Mouse (Mus musculus): ENCODE data around the gene Cherp. TPM values are rescaled to one million over a fixed set of nuclear protein-coding genes. Genes with fewer than 3 reads are reported as not detected.

The Cherp gene
- total and polyA plus RNA-seq, 2 experiments: 5.3 to 22.7 TPM

- no peaks in the 10 kb centered on the region for H3K4me1 ChIP-seq (ENCODE audit: control insufficient read depth, insufficient read depth, low read length)
- H3K4me3 ChIP-seq (ENCODE audit: insufficient read depth, low read depth, low read length): no peak overlapping the region
- H3K36me3 ChIP-seq (ENCODE audit: control insufficient read depth, insufficient read depth, low read length): peaks cover 12% of the 10 kb centered on the region; the same call in 1 of the 2 replicates
- TF ChIP-seq POLR2A (IDR thresholded peaks at IDR 0.05; ENCODE audit: extremely low read depth, insufficient read depth, low read length): no peak
- TF ChIP-seq CTCF (IDR thresholded peaks at IDR 0.05; ENCODE audit: low read depth, low read length): no peak
- no peaks in the 10 kb centered on the region for H3K27me3 ChIP-seq (ENCODE audit: control insufficient read depth, insufficient read depth, low read length)
- no peak for DNase-seq (ENCODE audit: extremely low read depth, low read depth, low spot score)
- H3K79me2 ChIP-seq (ENCODE audit: control insufficient read depth, insufficient read depth, low read length): no peaks in the 10 kb centered on the region
- WGBS: 78% methylated on average over 8 of the region's 8 CpGs
- no peak overlapping the region for H3K27ac ChIP-seq (replicated peaks; ENCODE audit: insufficient read depth, low read depth, low read length)
- no peak overlapping the region for H3K9ac ChIP-seq (ENCODE audit: low read depth, low read length)
Measured at GRCm38 (mm10) chr8:72451516-72451915, 23.5 kb downstream of the Cherp start.

- H3K4me1 ChIP-seq (ENCODE audit: control insufficient read depth, insufficient read depth, low read length): no peaks in the 10 kb centered on the region; the same call in 1 of the 2 replicates
- no peak overlapping the region for H3K27ac ChIP-seq (replicated peaks; ENCODE audit: insufficient read depth, low read depth, low read length)
- no peak for DNase-seq (ENCODE audit: extremely low read depth, low read depth, low spot score)
- H3K36me3 ChIP-seq (ENCODE audit: control insufficient read depth, insufficient read depth, low read length): no peaks in the 10 kb centered on the region; the same call in 1 of the 2 replicates
- H3K9ac ChIP-seq (ENCODE audit: low read depth, low read length): no peak overlapping the region
- H3K4me3 ChIP-seq (ENCODE audit: insufficient read depth, low read depth, low read length): no peak overlapping the region
- TF ChIP-seq CTCF (IDR thresholded peaks at IDR 0.05; ENCODE audit: low read depth, low read length) (no peak), POLR2A (IDR thresholded peaks at IDR 0.05; ENCODE audit: extremely low read depth, insufficient read depth, low read length) (no peak)
- WGBS: 96% methylated on average over 6 of the region's 6 CpGs
- no peaks in the 10 kb centered on the region for H3K79me2 ChIP-seq (ENCODE audit: control insufficient read depth, insufficient read depth, low read length)
- H3K27me3 ChIP-seq (ENCODE audit: control insufficient read depth, insufficient read depth, low read length): no peaks in the 10 kb centered on the region
Measured at GRCm38 (mm10) chr8:72445071-72445470, 30.0 kb downstream of the Cherp start.

GRCm38 (mm10) chr8:72443994-72444350 lies 31.1 kb downstream of the Cherp start:
- H3K27me3 ChIP-seq (ENCODE audit: control insufficient read depth, insufficient read depth, low read length): no peaks in the 10 kb centered on the region
- H3K27ac ChIP-seq (replicated peaks; ENCODE audit: insufficient read depth, low read depth, low read length): peak overlapping the region; percentile 35; the same call in 1 of the 2 replicates
- H3K79me2 ChIP-seq (ENCODE audit: control insufficient read depth, insufficient read depth, low read length): no peaks in the 10 kb centered on the region
- H3K9ac ChIP-seq (ENCODE audit: low read depth, low read length): peak overlapping the region; percentile 78
- WGBS: 38% methylated on average over 6 of the region's 6 CpGs
- no peak for TF ChIP-seq POLR2A (IDR thresholded peaks at IDR 0.05; ENCODE audit: extremely low read depth, insufficient read depth, low read length)
- no peak for TF ChIP-seq CTCF (IDR thresholded peaks at IDR 0.05; ENCODE audit: low read depth, low read length)
- no peaks in the 10 kb centered on the region; the same call in 1 of the 2 replicates for H3K4me1 ChIP-seq (ENCODE audit: control insufficient read depth, insufficient read depth, low read length)
- H3K4me3 ChIP-seq (ENCODE audit: insufficient read depth, low read depth, low read length): peak overlapping the region; percentile 58
- DNase-seq (ENCODE audit: extremely low read depth, low read depth, low spot score): no peak
- H3K36me3 ChIP-seq (ENCODE audit: control insufficient read depth, insufficient read depth, low read length): no peaks in the 10 kb centered on the region

GRCm38 (mm10) chr8:72443338-72443993 lies 31.6 kb downstream of the Cherp start, which contains the start of the genes Calr3 and 1700030K09Rik:
Gene Calr3 (minus strand): TSS chr8:72443870.
Gene 1700030K09Rik (plus strand): TSS chr8:72443880.
- Histone ChIP-seq H3K36me3 (ENCODE audit: control insufficient read depth, insufficient read depth, low read length) (no peaks in the 10 kb centered on the region), H3K27me3 (ENCODE audit: control insufficient read depth, insufficient read depth, low read length) (no peaks in the 10 kb centered on the region), H3K79me2 (ENCODE audit: control insufficient read depth, insufficient read depth, low read length) (no peaks in the 10 kb centered on the region), H3K4me3 (ENCODE audit: insufficient read depth, low read depth, low read length) (peak within 1 kb of the TSS; percentile 60), H3K27ac (replicated peaks; ENCODE audit: insufficient read depth, low read depth, low read length) (peak within 1 kb of the TSS; percentile 35; the same call in 1 of the 2 replicates), H3K4me1 (ENCODE audit: control insufficient read depth, insufficient read depth, low read length) (no peaks in the 10 kb centered on the region; the same call in 1 of the 2 replicates), H3K9ac (ENCODE audit: low read depth, low read length) (peak within 1 kb of the TSS; percentile 78)
- WGBS: 2% methylated on average over 34 of the region's 34 CpGs
- TF ChIP-seq POLR2A (IDR thresholded peaks at IDR 0.05; ENCODE audit: extremely low read depth, insufficient read depth, low read length) (0 out of 2 replicates have a peak, but pooled peaks have one; percentile 4), CTCF (IDR thresholded peaks at IDR 0.05; ENCODE audit: low read depth, low read length) (no peak)
- peak; percentile 97 for DNase-seq (ENCODE audit: extremely low read depth, low read depth, low spot score)

GRCm38 (mm10) chr8:72438248-72439015 lies 36.6 kb downstream of the Cherp start:
- TF ChIP-seq CTCF (IDR thresholded peaks at IDR 0.05; ENCODE audit: low read depth, low read length) (no peak), POLR2A (IDR thresholded peaks at IDR 0.05; ENCODE audit: extremely low read depth, insufficient read depth, low read length) (no peak)
- no peak for DNase-seq (ENCODE audit: extremely low read depth, low read depth, low spot score)
- WGBS: 82% methylated on average over 8 of the region's 8 CpGs

More at GRCm38 (mm10) chr8:72438248-72439015, 36.6 kb downstream of the Cherp start:
- Histone ChIP-seq H3K4me1 (ENCODE audit: control insufficient read depth, insufficient read depth, low read length) (no peaks in the 10 kb centered on the region), H3K4me3 (ENCODE audit: insufficient read depth, low read depth, low read length) (no peak overlapping the region), H3K9ac (ENCODE audit: low read depth, low read length) (no peak overlapping the region), H3K27me3 (ENCODE audit: control insufficient read depth, insufficient read depth, low read length) (no peaks in the 10 kb centered on the region), H3K27ac (replicated peaks; ENCODE audit: insufficient read depth, low read depth, low read length) (no peak overlapping the region), H3K79me2 (ENCODE audit: control insufficient read depth, insufficient read depth, low read length) (no peaks in the 10 kb centered on the region), H3K36me3 (ENCODE audit: control insufficient read depth, insufficient read depth, low read length) (no peaks in the 10 kb centered on the region)

Measured in liver, adult 2 months (tissue).